Mouse (Mus musculus): Measurements from ENCODE around the gene Zfp60. TPM values are rescaled to one million over a fixed set of nuclear protein-coding genes. Genes with fewer than 3 reads are reported as not detected.

The Zfp60 gene
- 33.8 and 38.9 TPM in 2 replicates for polyA plus RNA-seq (2015; fragmentation: Nextera tagmentation; extraction: Ambion mirVana)

DNA sequence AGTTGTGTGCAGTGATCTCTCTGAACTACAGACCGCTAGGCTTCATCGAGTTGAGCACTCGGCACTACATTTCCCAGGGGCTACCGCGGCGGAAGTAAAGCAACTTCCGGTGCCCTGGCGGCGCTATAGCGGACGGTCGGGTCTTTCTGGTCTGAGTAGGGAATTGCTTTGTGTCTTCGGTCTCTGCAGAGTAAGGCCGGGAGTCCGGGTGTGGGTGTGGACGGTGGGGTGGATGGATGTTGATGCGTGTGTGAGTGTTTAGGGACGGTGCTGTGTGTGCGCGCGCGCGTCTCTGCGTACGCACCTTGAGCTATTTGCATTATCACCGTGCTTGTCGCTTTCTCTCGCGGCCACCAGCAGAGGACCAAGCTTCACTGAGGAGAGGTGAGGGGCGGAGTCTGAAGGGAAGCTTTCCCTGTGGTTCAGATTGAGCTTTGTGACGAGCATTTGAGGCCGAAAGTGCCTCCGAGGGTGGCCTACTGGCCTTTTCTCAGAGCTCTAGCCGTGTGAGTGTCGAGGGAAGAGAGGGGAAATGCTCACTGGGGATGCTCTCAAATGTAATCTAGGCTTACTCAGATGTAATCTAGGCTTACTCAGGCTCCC lies at the start of gene Zfp60:
TSS of gene Zfp60 (plus strand) at position 109 of the 603 bp plus-strand sequence.
- Histone ChIP-seq H3K9ac (peak within 1 kb of the TSS; percentile 83), H3K4me3 (peak within 1 kb of the TSS; percentile 76), H3K27ac (peak within 1 kb of the TSS; percentile 93), H3K27me3 (no peaks in the 10 kb centered on the region), H3K36me3 (no peaks in the 10 kb centered on the region), H3K9me3 (no peaks in the 10 kb centered on the region), H3K4me2 (peak within 1 kb of the TSS; percentile 66), H3K4me1 (peaks cover 13% of the 10 kb centered on the region; the same call in 1 of the 2 replicates)
- WGBS = under 1% methylated on average over 35 of the region's 35 CpGs
- peak; percentile 92 for ATAC-seq (ENCODE audit: borderline replicate concordance, extremely low read depth, low FRiP score, low TSS enrichment)

GRCm38 (mm10) chr7:27683218-27683617 lies 48.0 kb upstream of the Zfp60 start:
- Histone ChIP-seq H3K9ac (no peak overlapping the region), H3K36me3 (no peaks in the 10 kb centered on the region), H3K27ac (no peak overlapping the region), H3K9me3 (no peaks in the 10 kb centered on the region), H3K4me1 (peaks cover 2% of the 10 kb centered on the region; the same call in 1 of the 2 replicates), H3K27me3 (no peaks in the 10 kb centered on the region), H3K4me2 (no peak overlapping the region), H3K4me3 (no peak overlapping the region)
- WGBS = 39% methylated on average over 2 of the region's 2 CpGs
- ATAC-seq (ENCODE audit: borderline replicate concordance, extremely low read depth, low FRiP score, low TSS enrichment) = no peak

GRCm38 (mm10) chr7:27685220-27685619 lies 46.0 kb upstream of the Zfp60 start:
- Histone ChIP-seq H3K4me1 (peaks cover 7% of the 10 kb centered on the region; the same call in 1 of the 2 replicates), H3K4me3 (no peak overlapping the region), H3K9me3 (no peaks in the 10 kb centered on the region), H3K27me3 (no peaks in the 10 kb centered on the region), H3K36me3 (no peaks in the 10 kb centered on the region), H3K27ac (no peak overlapping the region), H3K4me2 (no peak overlapping the region), H3K9ac (no peak overlapping the region)
- no peak for ATAC-seq (ENCODE audit: borderline replicate concordance, extremely low read depth, low FRiP score, low TSS enrichment)
- WGBS = 35% methylated on average over 5 of the region's 5 CpGs

DNA sequence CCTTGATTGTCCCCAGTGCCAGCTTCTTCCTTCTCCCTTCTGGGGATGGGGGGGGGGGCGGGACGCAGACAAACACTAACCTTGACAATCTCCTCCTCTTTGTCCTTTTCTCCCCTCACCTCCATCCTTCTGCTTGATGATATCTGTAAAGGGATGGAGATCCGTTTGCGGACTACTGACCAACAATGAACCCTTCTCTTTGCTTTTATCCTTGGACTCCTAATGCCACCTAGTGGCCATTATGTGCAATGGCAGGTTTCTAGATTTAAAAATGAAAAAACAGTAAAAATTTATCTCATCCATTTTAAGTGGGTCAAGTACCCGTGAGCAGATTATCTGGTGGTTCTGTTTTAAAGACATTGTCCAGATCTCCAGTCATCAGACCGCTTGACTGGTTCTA lies 45.5 kb upstream of the Zfp60 start:
- H3K4me3 ChIP-seq = no peak overlapping the region
- H3K27ac ChIP-seq = no peak overlapping the region
- peaks cover 7% of the 10 kb centered on the region; the same call in 1 of the 2 replicates for H3K4me1 ChIP-seq
- H3K9ac ChIP-seq = no peak overlapping the region
- H3K27me3 ChIP-seq = no peaks in the 10 kb centered on the region
- H3K9me3 ChIP-seq = no peaks in the 10 kb centered on the region
- WGBS = under 1% methylated on average over 6 of the region's 6 CpGs
- H3K4me2 ChIP-seq = no peak overlapping the region
- ATAC-seq (ENCODE audit: borderline replicate concordance, extremely low read depth, low FRiP score, low TSS enrichment) = no peak
- no peaks in the 10 kb centered on the region for H3K36me3 ChIP-seq

- no peak overlapping the region for H3K27ac ChIP-seq
- 90% methylated on average over 1 of the region's 1 CpGs for WGBS
- ATAC-seq (ENCODE audit: borderline replicate concordance, extremely low read depth, low FRiP score, low TSS enrichment) = no peak
- H3K4me1 ChIP-seq = peaks cover 7% of the 10 kb centered on the region; the same call in 1 of the 2 replicates
- no peaks in the 10 kb centered on the region for H3K36me3 ChIP-seq
- H3K9me3 ChIP-seq = no peaks in the 10 kb centered on the region
- H3K27me3 ChIP-seq = no peaks in the 10 kb centered on the region
- H3K4me3 ChIP-seq = no peak overlapping the region
- no peak overlapping the region for H3K4me2 ChIP-seq
- H3K9ac ChIP-seq = no peak overlapping the region
Observed at GRCm38 (mm10) chr7:27687043-27687442, 44.1 kb upstream of the Zfp60 start.

DNA sequence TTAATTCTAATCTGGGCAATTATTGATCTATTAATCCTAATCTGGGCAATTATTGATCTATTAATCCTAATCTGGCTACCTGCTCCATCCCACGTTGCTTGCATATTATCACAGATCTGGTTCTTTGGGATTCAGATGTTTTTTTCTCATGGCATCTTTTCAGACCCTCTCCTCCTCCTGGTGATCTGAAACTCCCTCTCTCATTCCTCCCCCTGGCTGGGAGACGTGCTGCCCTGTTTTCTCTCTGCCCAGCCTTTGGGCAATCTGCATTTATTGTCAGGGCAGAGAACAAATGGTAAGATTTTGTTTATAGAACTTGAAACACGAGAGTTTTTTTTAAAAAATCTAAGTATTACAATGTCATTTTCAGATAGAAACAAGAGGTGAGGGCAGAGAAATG lies 43.4 kb upstream of the Zfp60 start:
- Histone ChIP-seq H3K4me2 (peak overlapping the region; percentile 76; the same call in 1 of the 2 replicates), H3K36me3 (no peaks in the 10 kb centered on the region), H3K4me1 (peaks cover 7% of the 10 kb centered on the region; the same call in 1 of the 2 replicates), H3K4me3 (peak overlapping the region; percentile 54; the same call in 1 of the 2 replicates), H3K9ac (0 out of 2 replicates have a peak overlapping the region, but pooled peaks have one; percentile 68), H3K27ac (no peak overlapping the region), H3K27me3 (no peaks in the 10 kb centered on the region), H3K9me3 (no peaks in the 10 kb centered on the region)
- no peak for ATAC-seq (ENCODE audit: borderline replicate concordance, extremely low read depth, low FRiP score, low TSS enrichment)
- 63% methylated on average over 3 of the region's 3 CpGs for WGBS

DNA sequence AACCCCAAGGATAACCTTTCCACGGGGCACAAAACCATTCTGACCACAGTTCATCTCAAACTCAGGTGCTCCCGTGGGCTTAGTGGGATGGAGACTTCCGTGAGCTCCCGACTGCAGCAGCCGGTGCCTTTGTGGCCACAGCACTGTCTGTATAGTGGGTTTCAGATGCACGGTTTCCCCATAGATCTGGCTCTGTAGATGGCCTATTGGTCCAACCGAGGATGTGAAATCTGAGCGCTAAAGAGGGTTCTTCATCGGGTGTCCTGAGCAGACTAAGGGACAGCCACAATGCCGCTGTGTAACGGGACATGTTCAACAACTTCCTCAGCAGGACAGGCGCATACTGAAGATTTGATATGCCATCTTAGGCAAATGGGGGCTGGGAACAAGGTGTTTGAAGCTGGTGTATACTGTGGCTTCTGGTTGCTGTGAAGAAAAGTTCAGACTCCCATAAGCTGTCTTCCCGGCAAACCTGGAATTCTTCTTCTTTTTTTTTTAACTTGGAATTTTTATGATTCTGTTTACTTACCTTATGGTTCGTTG lies 42.9 kb upstream of the Zfp60 start:
- no peak for ATAC-seq (ENCODE audit: borderline replicate concordance, extremely low read depth, low FRiP score, low TSS enrichment)
- WGBS = 29% methylated on average over 14 of the region's 14 CpGs
- H3K9me3 ChIP-seq = no peaks in the 10 kb centered on the region
- peak overlapping the region; percentile 68 for H3K9ac ChIP-seq
- peaks cover 7% of the 10 kb centered on the region; the same call in 1 of the 2 replicates for H3K4me1 ChIP-seq
- no peaks in the 10 kb centered on the region for H3K27me3 ChIP-seq
- H3K27ac ChIP-seq = peak overlapping the region; percentile 66
- no peaks in the 10 kb centered on the region for H3K36me3 ChIP-seq
- H3K4me2 ChIP-seq = peak overlapping the region; percentile 76
- peak overlapping the region; percentile 54 for H3K4me3 ChIP-seq

DNA sequence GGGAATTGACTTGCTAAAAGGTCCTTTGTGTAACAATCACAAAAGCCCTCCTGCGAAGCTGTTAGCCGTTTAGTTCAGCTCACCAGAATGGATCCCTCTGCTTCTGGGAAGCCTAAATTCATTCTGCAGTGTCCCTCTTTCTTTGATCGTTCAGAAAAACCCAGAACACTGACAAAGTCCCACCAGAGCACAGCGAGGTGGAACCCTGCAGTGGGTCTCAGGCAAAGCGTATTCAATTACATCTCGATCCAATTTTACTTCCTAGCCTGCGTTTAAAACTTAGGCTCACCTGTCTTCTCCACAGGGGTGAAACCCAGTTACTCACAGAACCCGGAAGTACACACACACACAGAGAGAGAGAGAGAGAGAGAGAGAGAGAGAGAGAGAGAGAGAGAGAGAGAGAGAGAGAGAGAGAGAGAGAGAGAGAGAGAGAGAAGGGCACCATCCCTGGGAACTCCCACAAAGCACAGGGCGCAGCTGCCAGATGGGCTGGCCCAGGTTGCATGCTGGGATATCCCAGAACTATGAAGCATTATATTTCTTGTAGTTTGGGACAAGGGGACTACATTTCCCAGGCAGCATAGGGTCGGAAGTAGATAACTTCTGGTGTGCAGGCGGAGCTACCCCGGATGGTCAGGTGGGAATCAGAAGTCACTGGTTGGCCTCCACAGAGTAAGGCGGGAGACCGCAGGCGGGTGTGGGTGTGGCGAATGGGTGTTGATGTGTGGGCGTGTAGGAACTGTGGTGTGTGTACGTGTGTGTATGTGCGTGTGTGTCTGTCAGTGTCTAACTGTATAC lies 42.2 kb upstream of the Zfp60 start, which contains the start of gene Zfp607b:
TSS of gene Zfp607b (plus strand) at position 526 of the 798 bp plus-strand sequence.
- H3K36me3 ChIP-seq = no peaks in the 10 kb centered on the region
- H3K4me2 ChIP-seq = peak within 1 kb of the TSS; percentile 76
- H3K9ac ChIP-seq = peak within 1 kb of the TSS; percentile 68
- WGBS = under 1% methylated on average over 19 of the region's 19 CpGs
- H3K4me3 ChIP-seq = peak within 1 kb of the TSS; percentile 54
- H3K9me3 ChIP-seq = no peaks in the 10 kb centered on the region
- H3K4me1 ChIP-seq = peaks cover 7% of the 10 kb centered on the region; the same call in 1 of the 2 replicates
- H3K27me3 ChIP-seq = no peaks in the 10 kb centered on the region
- ATAC-seq (ENCODE audit: borderline replicate concordance, extremely low read depth, low FRiP score, low TSS enrichment) = peak; percentile 98
- peak within 1 kb of the TSS; percentile 66 for H3K27ac ChIP-seq

GRCm38 (mm10) chr7:27691076-27691475 lies 40.1 kb upstream of the Zfp60 start:
- H3K9me3 ChIP-seq = no peaks in the 10 kb centered on the region
- peaks cover 7% of the 10 kb centered on the region; the same call in 1 of the 2 replicates for H3K4me1 ChIP-seq
- no peak for ATAC-seq (ENCODE audit: borderline replicate concordance, extremely low read depth, low FRiP score, low TSS enrichment)
- WGBS = 40% methylated on average over 5 of the region's 5 CpGs
- no peak overlapping the region for H3K9ac ChIP-seq
- no peaks in the 10 kb centered on the region for H3K27me3 ChIP-seq
- H3K27ac ChIP-seq = no peak overlapping the region
- H3K4me3 ChIP-seq = no peak overlapping the region
- H3K36me3 ChIP-seq = no peaks in the 10 kb centered on the region
- no peak overlapping the region for H3K4me2 ChIP-seq

GRCm38 (mm10) chr7:27696711-27697110 lies 34.5 kb upstream of the Zfp60 start:
- H3K9ac ChIP-seq = no peak overlapping the region
- H3K4me1 ChIP-seq = no peaks in the 10 kb centered on the region
- H3K27me3 ChIP-seq = no peaks in the 10 kb centered on the region
- no peak overlapping the region for H3K27ac ChIP-seq
- ATAC-seq (ENCODE audit: borderline replicate concordance, extremely low read depth, low FRiP score, low TSS enrichment) = no peak
- WGBS = 44% methylated on average over 3 of the region's 3 CpGs
- H3K4me3 ChIP-seq = no peak overlapping the region
- no peaks in the 10 kb centered on the region for H3K9me3 ChIP-seq
- no peaks in the 10 kb centered on the region for H3K36me3 ChIP-seq
- H3K4me2 ChIP-seq = no peak overlapping the region

DNA sequence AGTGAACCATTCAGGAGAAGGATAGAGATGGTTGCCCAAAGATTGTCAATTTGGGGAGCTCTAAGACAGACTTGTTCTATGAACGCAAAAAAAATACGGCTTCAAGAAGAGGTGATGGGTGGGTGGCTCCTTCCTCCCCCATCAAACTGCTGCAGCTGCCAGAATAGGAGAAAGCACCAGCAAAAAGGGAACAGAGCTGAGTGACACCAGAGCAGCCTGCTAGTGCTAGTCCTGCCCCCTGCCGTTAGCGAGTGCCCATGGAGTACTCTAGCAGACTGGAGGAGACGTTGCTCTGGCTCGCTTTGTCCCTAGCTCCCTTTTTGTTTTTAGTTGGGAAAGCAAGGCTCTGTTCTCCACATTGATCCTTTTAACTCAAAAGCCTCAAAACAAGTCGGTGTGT lies 20.8 kb upstream of the Zfp60 start:
- no peaks in the 10 kb centered on the region for H3K4me1 ChIP-seq
- no peaks in the 10 kb centered on the region for H3K36me3 ChIP-seq
- H3K9me3 ChIP-seq = no peaks in the 10 kb centered on the region
- ATAC-seq (ENCODE audit: borderline replicate concordance, extremely low read depth, low FRiP score, low TSS enrichment) = no peak
- no peak overlapping the region for H3K4me3 ChIP-seq
- 85% methylated on average over 7 of the region's 7 CpGs for WGBS
- no peak overlapping the region for H3K9ac ChIP-seq
- H3K27me3 ChIP-seq = no peaks in the 10 kb centered on the region
- H3K27ac ChIP-seq = no peak overlapping the region
- no peak overlapping the region for H3K4me2 ChIP-seq

GRCm38 (mm10) chr7:27721951-27722350 lies 9.2 kb upstream of the Zfp60 start:
- no peak for ATAC-seq (ENCODE audit: borderline replicate concordance, extremely low read depth, low FRiP score, low TSS enrichment)
- H3K4me3 ChIP-seq = no peak overlapping the region
- H3K36me3 ChIP-seq = no peaks in the 10 kb centered on the region
- 90% methylated on average over 8 of the region's 8 CpGs for WGBS
- no peaks in the 10 kb centered on the region for H3K9me3 ChIP-seq
- H3K27ac ChIP-seq = no peak overlapping the region
- no peaks in the 10 kb centered on the region for H3K4me1 ChIP-seq
- H3K27me3 ChIP-seq = no peaks in the 10 kb centered on the region
- no peak overlapping the region for H3K4me2 ChIP-seq
- H3K9ac ChIP-seq = no peak overlapping the region
